8 mouse cellular contexts compared by ENCODE assay signal in the genomic region with DNA sequence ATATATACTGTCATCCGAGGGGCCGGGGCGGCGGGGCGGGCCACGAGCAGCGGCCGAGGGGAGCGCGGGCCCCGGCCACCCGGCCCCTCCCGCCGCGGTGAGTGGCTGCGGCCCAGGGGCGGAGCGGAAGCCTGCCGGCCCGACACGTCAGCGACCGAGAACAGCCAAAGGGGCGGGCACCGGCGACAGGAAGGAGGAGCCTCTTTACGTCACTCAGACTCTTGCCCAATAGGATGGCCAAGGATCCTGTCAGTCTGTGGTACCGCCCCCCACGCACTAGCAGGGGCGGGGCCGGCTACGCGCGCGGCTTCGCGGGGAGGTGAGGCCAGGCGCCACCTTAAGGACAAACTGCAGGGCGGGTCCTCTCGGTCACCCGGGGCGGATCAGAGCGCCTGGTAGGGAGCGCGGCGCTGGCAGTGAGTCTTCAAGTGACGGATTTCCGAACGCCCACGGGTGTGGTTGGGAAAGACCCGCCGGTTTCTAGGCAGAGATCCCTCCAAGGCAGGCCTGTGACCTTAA. TPM values are rescaled to one million over a fixed set of nuclear protein-coding genes. Genes with fewer than 3 reads are reported as not detected.
DNase-seq lines count a peak whose midpoint lies in the region; ATAC-seq lines count a peak whose summit lies in the region.

Uap1 (minus strand) TSS at position 144 of the 519 bp plus-strand sequence.

- H3K36me3 ChIP-seq in hindbrain, embryonic 14.5 days (replicated peaks; ENCODE audit: control insufficient read depth, insufficient read depth), result no peaks in the 10 kb centered on the region

- H3K9ac ChIP-seq in hindbrain, embryonic 14.5 days, result peak within 1 kb of the TSS; percentile 90

- peak within 1 kb of the TSS; percentile 77 for H3K4me2 ChIP-seq in hindbrain, embryonic 14.5 days (replicated peaks)

- H3K9me3 ChIP-seq in hindbrain, embryonic 14.5 days (ENCODE audit: control insufficient read depth, low read length), result no peaks in the 10 kb centered on the region

- peaks cover 18% of the 10 kb centered on the region for H3K4me1 ChIP-seq in hindbrain, embryonic 14.5 days (replicated peaks; ENCODE audit: control insufficient read depth, insufficient read depth, low read length)

- peak within 1 kb of the TSS; percentile 94 for H3K27ac ChIP-seq in hindbrain, embryonic 14.5 days

- H3K27me3 ChIP-seq in hindbrain, embryonic 14.5 days (ENCODE audit: control insufficient read depth, insufficient read depth, low read length), result no peaks in the 10 kb centered on the region

- WGBS in hindbrain, embryonic 14.5 days, result under 1% methylated on average over 50 of the region's 52 CpGs

- ATAC-seq in hindbrain, embryonic 14.5 days (ENCODE audit: low FRiP score), result peak; percentile 99

- H3K4me3 ChIP-seq in hindbrain, embryonic 14.5 days (replicated peaks; ENCODE audit: low read length), result peak within 1 kb of the TSS; percentile 93

- peak; percentile 93 for DNase-seq in R1 (ENCODE audit: low read depth, low spot score)
- peak; percentile 97 to 98 for DNase-seq in cerebellum, postnatal 25 days
- peak; percentile 85 to 94 for DNase-seq in frontal cortex, postnatal 25 days (ENCODE audit: low spot score in 2 of 2)
- DNase-seq in hindbrain, embryonic 14.5 days (ENCODE audit: low spot score), result peak; percentile 95
- DNase-seq in layer of hippocampus, postnatal 36 days, result peak; percentile 97 to 98
- DNase-seq in lung, postnatal 36 days, result peak; percentile 99
- DNase-seq in retina, postnatal 1 day, result peak; percentile 99
- peak; percentile 98 for DNase-seq in urinary bladder, adult 18-20 months (ENCODE audit: low spot score in 2 of 2)

RNA-seq across cellular contexts. Expression of gene Uap1, which starts in this region (rescaled TPM):
- 63.8 and 71.3 TPM in 2 replicates for polyA plus RNA-seq in hindbrain, embryonic 14.5 days (2014; fragmentation: Nextera tagmentation; extraction: Ambion mirVana)
- total RNA-seq in layer of hippocampus, postnatal 36 days (2021), result 10 to 100 TPM; 53.4 to 57.6 TPM

Comparison
In these comparisons a context has a peak if more than half of its experiments do, and no peak if none do; other contexts are left out.
1. Peak in every context shown above with its lines: DNase-seq, ATAC-seq, H3K4me3 ChIP-seq and H3K27ac ChIP-seq.